Mouse (Mus musculus) embryo, embryonic 9.5 days (tissue): ENCODE data around the gene Aplnr.

Experiments
- DNase-seq: peaks from one replicate; pipeline ENCODE4 v3.0.0-alpha.2; 2017; ENCODE audit errors: extremely low spot score

Aplnr gene

DNA sequence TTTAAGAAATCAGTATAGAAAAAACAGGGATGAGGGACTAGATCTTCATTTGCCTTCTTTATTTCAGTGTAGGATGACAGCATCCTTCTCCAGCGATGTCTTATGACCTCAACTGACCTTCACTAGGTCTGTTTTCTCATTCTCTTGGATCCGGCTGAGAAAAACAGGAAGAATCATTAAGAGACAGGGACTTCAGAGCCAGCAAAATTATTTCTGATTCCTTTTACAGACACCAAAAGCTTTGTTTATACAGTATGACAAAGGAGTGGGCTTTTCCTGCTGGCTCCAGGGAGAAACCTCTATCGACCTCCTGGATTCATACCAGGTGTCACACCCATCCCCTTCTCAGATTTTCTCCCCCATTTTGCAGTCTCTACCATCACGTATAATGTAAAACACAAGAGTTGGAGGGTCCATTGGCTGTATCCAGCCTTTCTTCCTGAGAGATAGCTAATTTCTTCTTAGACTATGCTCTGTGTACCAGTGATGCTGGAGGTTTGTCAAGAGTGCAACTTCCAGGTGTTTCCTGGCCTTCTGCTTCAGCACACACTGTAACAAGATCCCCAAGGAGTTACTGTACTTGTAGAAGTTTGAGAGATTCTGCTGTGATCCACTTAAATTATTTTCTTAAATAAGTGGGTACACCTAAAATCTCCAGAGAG, 42.2 kb downstream of the Aplnr start:
- no peak for DNase-seq

DNA sequence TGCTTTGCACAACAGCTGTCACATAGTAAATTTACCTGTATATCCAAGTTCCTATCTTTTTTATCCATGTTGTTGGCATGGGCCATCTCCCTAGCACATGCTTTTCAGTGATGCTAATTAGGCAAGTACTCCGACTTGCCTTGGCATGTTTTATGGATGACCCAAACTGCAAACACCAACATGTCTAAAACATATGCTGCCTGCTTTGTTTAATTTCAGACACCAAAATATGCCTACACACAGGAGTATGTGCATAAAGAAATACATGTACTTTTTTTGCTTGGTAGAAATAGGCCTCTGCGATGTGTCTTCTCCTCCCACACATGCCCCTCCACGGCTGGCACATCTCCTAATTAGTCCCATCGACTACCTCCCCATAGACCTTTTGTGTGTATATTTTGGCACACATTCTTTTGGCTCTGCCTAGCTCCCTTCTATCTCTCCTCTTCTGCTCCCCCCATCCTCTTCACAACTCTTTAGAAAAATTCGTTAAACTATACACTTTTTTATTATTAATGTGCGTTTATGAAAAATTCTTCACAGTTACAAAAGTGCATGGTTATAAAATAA, 51.6 kb downstream of the Aplnr start:
- DNase-seq: no peak
